Mouse (Mus musculus) intestine, embryonic 15.5 days (tissue): ENCODE measurements around the gene Cox15. TPM values are rescaled to one million over a fixed set of nuclear protein-coding genes. Genes with fewer than 3 reads are reported as not detected.

Experiments used
- ATAC-seq: fragments of 200-750 bp; cut with Nextera tagmentation; 2 replicates; pipeline ENCODE4 v1.8.0; 2017; ENCODE audit warnings: moderate TSS enrichment, moderate library complexity
- H3K27ac ChIP-seq: fragments of 300-500 bp; sonication (generic); 2 replicates; pipeline ENCODE4 v1.5.1; 2015; ENCODE audit warnings: mild to moderate bottlenecking, inconsistent platforms
- H3K27me3 ChIP-seq: fragments of 300-500 bp; sonication (generic); replicated peaks from 2 replicates; pipeline ENCODE4 v1.6.1; 2015; ENCODE audit warnings: inconsistent platforms
- H3K36me3 ChIP-seq: fragments of 300-500 bp; sonication (generic); 2 replicates; pipeline ENCODE4 v1.6.1; 2015; ENCODE audit warnings: inconsistent platforms
- H3K4me1 ChIP-seq: fragments of 300-500 bp; sonication (generic); replicated peaks from 2 replicates; pipeline ENCODE4 v1.6.1; 2015; ENCODE audit warnings: inconsistent platforms
- H3K4me2 ChIP-seq: fragments of 300-500 bp; sonication (generic); replicated peaks from 2 replicates; pipeline ENCODE4 v1.6.1; 2015; ENCODE audit warnings: mild to moderate bottlenecking, inconsistent platforms
- H3K4me3 ChIP-seq: fragments of 300-500 bp; sonication (generic); replicated peaks from 2 replicates; pipeline ENCODE4 v1.5.1; 2015; ENCODE audit warnings: inconsistent platforms
- H3K9ac ChIP-seq: fragments of 300-500 bp; sonication (generic); 2 replicates; pipeline ENCODE4 v1.6.1; 2015; ENCODE audit warnings: inconsistent platforms
- H3K9me3 ChIP-seq: fragments of 300-500 bp; sonication (generic); 2 replicates; pipeline ENCODE4 v1.6.1; 2016; ENCODE audit warnings: inconsistent platforms
- WGBS: fragments of 180-500 bp; shearing (Covaris S2); methylation state at CpG from one replicate; pipeline ENCODE4 v1.1.7; 2015; 5-methylcytosine and 5-hydroxymethylcytosine counted together
- polyA plus RNA-seq: library from polyadenylated mRNA; unstranded; fragments of >200 nt; fragmentation: Nextera tagmentation; extraction: Ambion mirVana; gene quantifications from 2 replicates; pipeline ENCODE4 v1.2.1, GENCODE M21; 2015

Gene Cox15
- polyA plus RNA-seq, 1 experiment from 2014 or later, result 12.2 TPM

DNA sequence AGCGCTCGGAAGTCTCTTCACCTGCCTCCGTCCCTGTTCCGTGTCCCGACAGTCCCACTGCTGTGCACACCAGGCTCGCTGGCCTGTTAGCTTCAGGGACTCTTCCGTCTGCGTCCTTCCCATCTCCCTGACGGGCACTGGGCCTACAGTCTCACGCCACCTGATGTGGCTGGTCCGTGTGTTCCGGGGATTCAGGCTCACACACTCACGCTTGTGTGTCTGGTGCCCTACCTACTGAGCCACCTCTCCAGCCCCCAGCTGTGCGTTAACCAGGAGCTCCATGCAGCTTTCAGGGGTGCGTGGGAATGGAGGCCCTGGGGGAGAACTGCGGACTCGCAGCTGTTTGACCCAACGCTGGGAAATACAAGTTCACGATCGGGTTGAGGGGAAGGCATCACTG is 28.6 kb downstream of the Cox15 start:
- WGBS, result 93% methylated on average over 20 of the region's 20 CpGs
- no peaks in the 10 kb centered on the region for H3K4me1 ChIP-seq
- H3K36me3 ChIP-seq, result peaks cover 43% of the 10 kb centered on the region

DNA sequence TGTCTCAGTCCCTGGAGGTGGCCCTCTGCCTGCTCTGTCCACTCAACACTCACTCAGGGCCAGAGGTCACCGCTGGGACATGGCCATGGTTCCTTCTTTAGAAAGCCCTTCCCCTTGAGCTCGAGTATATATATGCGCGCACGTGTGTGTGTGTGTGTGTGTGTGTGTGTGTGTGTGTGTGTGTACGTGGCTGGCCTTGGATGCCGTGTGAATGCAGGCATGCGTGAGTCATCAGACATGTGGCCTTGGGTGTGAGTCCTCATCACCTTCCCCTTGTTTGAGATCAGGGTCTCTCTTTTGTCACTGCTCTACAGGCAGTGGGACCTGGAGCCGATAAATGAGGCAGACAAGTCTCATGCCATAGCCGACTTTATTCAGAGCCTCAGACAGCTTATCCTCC is 29.3 kb downstream of the Cox15 start:
- peaks cover 44% of the 10 kb centered on the region for H3K36me3 ChIP-seq
- no peak overlapping the region for H3K4me3 ChIP-seq
- H3K27me3 ChIP-seq, result no peaks in the 10 kb centered on the region
- H3K27ac ChIP-seq, result no peak overlapping the region
- no peak overlapping the region for H3K4me2 ChIP-seq
- H3K9ac ChIP-seq, result no peak overlapping the region
- ATAC-seq, result no peak
- H3K9me3 ChIP-seq, result no peaks in the 10 kb centered on the region
- WGBS, result 82% methylated on average over 10 of the region's 10 CpGs
- no peaks in the 10 kb centered on the region for H3K4me1 ChIP-seq

More for the DNA sequence above, 28.6 kb downstream of the Cox15 start:
- H3K9me3 ChIP-seq, result no peaks in the 10 kb centered on the region
- H3K27ac ChIP-seq, result no peak overlapping the region
- no peak overlapping the region for H3K4me3 ChIP-seq
- ATAC-seq, result no peak
- H3K27me3 ChIP-seq, result no peaks in the 10 kb centered on the region
- no peak overlapping the region for H3K9ac ChIP-seq
- no peak overlapping the region for H3K4me2 ChIP-seq

DNA sequence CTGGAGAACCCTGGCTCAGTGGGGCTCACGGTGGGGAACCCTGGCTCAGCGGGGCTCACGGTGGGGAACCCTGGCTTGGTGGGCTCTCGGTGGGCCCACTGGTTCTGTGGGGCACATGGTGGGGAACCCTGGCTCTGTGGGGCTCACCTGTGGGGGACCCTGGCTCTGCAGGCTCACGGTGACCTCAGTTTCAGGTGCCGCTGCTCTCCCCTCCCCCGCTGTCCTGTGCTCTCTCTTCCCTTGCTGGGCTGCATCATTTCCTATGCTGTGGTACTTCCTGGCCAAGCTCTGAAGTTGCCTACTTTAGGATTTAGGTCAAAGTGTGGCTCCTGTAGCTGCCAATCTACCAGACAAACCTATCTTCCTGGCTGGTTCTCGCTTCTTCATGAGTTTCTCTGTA is 29.9 kb downstream of the Cox15 start:
- no peak for ATAC-seq
- no peaks in the 10 kb centered on the region for H3K4me1 ChIP-seq
- H3K4me3 ChIP-seq, result no peak overlapping the region
- peaks cover 42% of the 10 kb centered on the region for H3K36me3 ChIP-seq
- H3K9me3 ChIP-seq, result no peaks in the 10 kb centered on the region
- 72% methylated on average over 8 of the region's 8 CpGs for WGBS
- no peak overlapping the region for H3K9ac ChIP-seq
- no peak overlapping the region for H3K27ac ChIP-seq
- no peak overlapping the region for H3K4me2 ChIP-seq
- H3K27me3 ChIP-seq, result no peaks in the 10 kb centered on the region

DNA sequence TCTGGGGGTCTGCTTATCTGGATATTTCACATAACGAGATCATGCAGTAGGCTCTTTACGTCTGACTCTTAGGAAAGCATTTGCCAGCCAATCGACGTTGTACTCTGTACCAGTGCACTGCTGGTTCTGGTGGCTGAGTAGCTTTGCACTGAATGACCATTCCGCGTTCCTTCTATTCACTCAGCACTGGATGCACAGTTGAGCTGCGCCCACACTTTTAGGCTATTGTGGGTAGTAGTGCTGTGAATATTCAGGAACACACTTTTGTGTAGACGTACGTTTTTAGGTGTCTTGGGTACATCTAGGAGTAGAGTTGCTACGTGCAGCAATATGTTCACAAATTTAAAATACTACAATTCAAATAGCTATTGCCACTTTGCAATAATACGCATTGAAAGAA is 32.7 kb downstream of the Cox15 start:
- no peak overlapping the region for H3K9ac ChIP-seq
- no peaks in the 10 kb centered on the region for H3K9me3 ChIP-seq
- 95% methylated on average over 11 of the region's 11 CpGs for WGBS
- H3K27me3 ChIP-seq, result no peaks in the 10 kb centered on the region
- no peak for ATAC-seq
- H3K4me3 ChIP-seq, result no peak overlapping the region
- no peak overlapping the region for H3K27ac ChIP-seq
- H3K4me1 ChIP-seq, result no peaks in the 10 kb centered on the region
- peaks cover 38% of the 10 kb centered on the region for H3K36me3 ChIP-seq
- H3K4me2 ChIP-seq, result no peak overlapping the region

DNA sequence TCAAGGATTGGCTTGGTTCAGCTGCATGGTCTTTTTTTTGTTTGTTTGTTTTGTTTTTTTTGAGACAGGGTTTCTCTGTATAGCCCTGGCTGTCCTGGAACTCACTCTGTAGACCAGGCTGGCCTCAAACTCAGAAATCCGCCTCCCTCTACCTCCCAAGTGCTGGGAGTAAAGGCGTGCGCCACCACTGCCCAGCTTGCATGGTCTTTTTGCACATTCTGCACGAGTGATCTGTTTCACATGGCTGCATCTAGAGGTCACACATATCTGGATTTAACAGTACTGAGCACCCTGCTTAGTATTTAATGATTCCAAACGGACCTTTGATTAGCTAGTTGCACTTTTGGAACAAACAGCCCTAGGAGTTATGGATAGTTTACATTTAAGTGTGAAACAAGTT is 40.8 kb downstream of the Cox15 start:
- H3K9me3 ChIP-seq, result no peaks in the 10 kb centered on the region
- peaks cover 10% of the 10 kb centered on the region; the same call in 1 of the 2 replicates for H3K36me3 ChIP-seq
- H3K9ac ChIP-seq, result no peak overlapping the region
- no peaks in the 10 kb centered on the region for H3K27me3 ChIP-seq
- ATAC-seq, result peak; percentile 26
- H3K4me3 ChIP-seq, result no peak overlapping the region
- no peak overlapping the region for H3K4me2 ChIP-seq
- no peaks in the 10 kb centered on the region; the same call in 1 of the 2 replicates for H3K4me1 ChIP-seq
- WGBS, result 79% methylated on average over 5 of the region's 5 CpGs
- peak overlapping the region; percentile 62 for H3K27ac ChIP-seq

DNA sequence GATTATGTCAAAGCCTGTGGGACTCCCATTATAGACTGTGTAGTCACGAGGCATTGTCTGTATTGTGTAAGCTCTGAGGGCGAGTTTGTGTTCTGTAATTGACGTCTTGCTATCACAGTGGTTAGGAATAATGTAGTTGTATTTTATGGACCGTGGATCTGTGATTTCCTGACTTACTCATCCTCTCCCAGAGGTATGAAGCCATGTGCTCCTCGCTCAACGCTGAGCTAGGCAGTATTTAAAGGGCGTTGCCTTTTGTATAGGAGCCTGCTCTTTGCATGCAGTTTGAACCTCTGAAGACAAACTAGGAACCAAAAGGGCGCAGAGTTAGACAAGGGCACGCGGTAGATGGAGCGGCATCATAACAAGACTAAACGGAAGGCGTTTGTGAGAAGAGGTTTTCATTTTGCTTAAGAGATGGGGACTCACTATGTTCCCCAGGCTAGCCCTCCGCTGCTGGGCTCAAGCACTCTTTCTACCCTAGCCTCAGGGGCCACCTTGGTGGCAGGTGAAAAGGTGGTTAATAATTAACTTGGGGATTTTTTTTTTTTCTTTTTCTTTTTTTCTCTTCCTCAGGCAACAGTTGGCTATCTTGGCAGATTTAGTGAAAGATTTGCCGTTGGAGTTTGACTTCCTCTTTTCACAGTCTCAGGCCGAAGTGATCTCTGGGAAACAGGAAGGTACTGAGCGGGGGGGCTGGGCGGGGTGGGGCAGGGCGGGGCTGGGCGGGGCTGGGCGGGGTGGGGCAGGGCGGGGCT is 41.5 kb downstream of the Cox15 start:
- ATAC-seq, result peak; percentile 93
- H3K4me3 ChIP-seq, result no peak overlapping the region
- no peak overlapping the region for H3K9ac ChIP-seq
- peak overlapping the region; percentile 88 for H3K27ac ChIP-seq
- H3K4me2 ChIP-seq, result no peak overlapping the region; the same call in 1 of the 2 replicates
- no peaks in the 10 kb centered on the region for H3K9me3 ChIP-seq
- H3K36me3 ChIP-seq, result peaks cover 10% of the 10 kb centered on the region; the same call in 1 of the 2 replicates
- no peaks in the 10 kb centered on the region for H3K27me3 ChIP-seq
- no peaks in the 10 kb centered on the region; the same call in 1 of the 2 replicates for H3K4me1 ChIP-seq
- WGBS, result 44% methylated on average over 22 of the region's 22 CpGs

DNA sequence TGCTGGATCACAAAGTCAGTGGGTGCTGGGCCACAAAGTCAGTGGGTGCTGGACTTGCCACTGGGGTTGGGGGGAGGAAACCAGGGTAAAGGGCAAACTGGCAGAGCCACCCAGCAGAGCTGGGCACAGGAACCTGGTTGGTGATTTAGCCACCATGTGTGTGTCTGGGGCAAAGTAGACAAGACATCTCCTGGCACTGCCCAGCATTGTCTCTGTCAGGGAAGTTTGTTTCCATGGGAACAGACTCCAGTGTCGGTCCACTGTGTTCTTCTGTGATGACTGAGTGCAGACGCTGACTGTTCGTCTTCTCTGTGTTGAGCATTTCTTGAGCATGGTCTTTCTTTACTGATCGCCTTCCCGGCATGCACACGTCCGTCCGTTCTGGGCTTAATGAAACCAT is 43.5 kb downstream of the Cox15 start:
- no peak overlapping the region for H3K9ac ChIP-seq
- H3K36me3 ChIP-seq, result peaks cover 19% of the 10 kb centered on the region
- no peak overlapping the region for H3K4me3 ChIP-seq
- H3K27ac ChIP-seq, result no peak overlapping the region
- H3K27me3 ChIP-seq, result no peaks in the 10 kb centered on the region
- ATAC-seq, result no peak
- WGBS, result 83% methylated on average over 8 of the region's 8 CpGs
- no peak overlapping the region for H3K4me2 ChIP-seq
- H3K4me1 ChIP-seq, result peaks cover 4% of the 10 kb centered on the region
- H3K9me3 ChIP-seq, result no peaks in the 10 kb centered on the region

DNA sequence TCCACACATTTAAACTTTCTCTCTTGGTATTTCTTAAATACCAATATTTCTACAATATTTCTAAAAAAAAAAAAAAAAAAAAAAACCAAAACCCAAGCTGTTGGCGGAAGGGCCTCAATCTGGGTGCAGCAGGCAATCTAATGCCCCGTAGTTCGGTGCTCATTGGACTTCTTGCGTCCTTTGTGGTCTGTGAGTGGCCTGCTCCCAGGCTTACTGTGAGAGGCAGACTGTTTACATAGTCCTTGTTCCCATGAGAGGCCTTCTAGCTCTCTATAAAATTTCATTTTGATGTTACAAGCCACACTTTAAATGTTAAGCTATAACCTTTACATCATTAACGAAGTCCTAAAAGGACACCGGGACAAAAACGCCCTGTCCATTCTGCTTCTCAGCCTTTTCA is 44.6 kb downstream of the Cox15 start:
- peaks cover 4% of the 10 kb centered on the region for H3K4me1 ChIP-seq
- 81% methylated on average over 7 of the region's 7 CpGs for WGBS
- H3K9me3 ChIP-seq, result no peaks in the 10 kb centered on the region
- peaks cover 19% of the 10 kb centered on the region for H3K36me3 ChIP-seq
- no peak overlapping the region for H3K4me3 ChIP-seq
- no peak overlapping the region for H3K9ac ChIP-seq
- no peak overlapping the region for H3K27ac ChIP-seq
- H3K4me2 ChIP-seq, result no peak overlapping the region
- no peaks in the 10 kb centered on the region for H3K27me3 ChIP-seq
- no peak for ATAC-seq

DNA sequence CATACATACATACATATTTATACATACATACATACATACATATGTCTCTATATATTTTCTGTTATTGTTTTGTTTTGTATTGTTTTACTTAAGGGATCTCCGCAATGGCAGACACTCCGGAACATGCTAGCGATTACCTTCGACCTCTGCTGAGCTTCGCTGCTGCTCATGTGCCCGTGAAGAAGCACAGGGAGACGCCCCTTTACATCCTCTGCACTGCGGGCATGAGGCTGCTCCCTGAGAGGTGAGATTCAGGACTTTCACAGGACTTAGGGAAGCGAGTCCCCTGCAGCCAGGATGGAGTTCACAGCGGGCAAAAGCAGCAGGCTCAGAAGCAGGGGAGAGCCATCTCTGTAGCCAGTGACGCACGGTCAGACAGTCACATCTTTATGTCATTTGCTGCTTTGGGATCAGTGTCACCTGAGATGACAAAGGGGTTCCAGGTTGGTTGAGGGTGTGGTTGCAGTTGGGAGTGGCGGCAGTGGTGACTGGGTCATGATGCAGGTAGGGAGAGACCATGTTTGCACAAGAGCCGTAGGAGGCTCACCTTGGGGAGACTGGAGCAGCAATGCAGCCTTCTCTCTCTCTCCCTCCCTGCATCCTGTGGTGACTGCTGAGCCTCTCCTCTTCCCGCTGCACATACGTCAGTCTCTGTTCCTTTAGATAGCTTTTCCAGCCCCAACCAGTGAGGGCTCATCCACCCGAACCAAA is 47.9 kb downstream of the Cox15 start:
- H3K9ac ChIP-seq, result no peak overlapping the region
- H3K36me3 ChIP-seq, result peaks cover 20% of the 10 kb centered on the region
- H3K4me2 ChIP-seq, result no peak overlapping the region
- H3K4me1 ChIP-seq, result peaks cover 4% of the 10 kb centered on the region; the same call in 1 of the 2 replicates
- 77% methylated on average over 17 of the region's 17 CpGs for WGBS
- H3K27ac ChIP-seq, result no peak overlapping the region
- no peaks in the 10 kb centered on the region for H3K9me3 ChIP-seq
- H3K27me3 ChIP-seq, result no peaks in the 10 kb centered on the region
- peak; percentile 74 for ATAC-seq
- H3K4me3 ChIP-seq, result no peak overlapping the region

DNA sequence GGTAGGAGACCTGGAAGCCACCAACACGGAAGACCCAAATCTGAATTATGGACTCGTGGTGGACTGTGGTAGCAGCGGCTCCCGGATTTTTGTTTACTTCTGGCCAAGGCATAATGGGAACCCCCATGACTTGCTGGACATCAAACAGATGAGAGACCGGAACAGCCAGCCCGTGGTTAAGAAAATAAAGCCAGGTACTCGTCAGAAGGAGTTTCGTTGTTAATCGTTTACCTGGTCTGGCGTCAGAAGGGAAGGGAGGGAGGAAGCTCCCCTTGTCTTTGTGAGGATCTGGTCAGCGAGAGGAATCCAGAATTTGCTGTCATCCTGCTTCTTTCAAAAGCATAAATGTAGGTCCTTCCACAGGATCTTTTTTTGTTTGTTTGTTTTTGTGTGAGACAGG is 48.6 kb downstream of the Cox15 start:
- Histone ChIP-seq H3K36me3 (peaks cover 18% of the 10 kb centered on the region), H3K9ac (no peak overlapping the region), H3K4me3 (no peak overlapping the region), H3K27me3 (no peaks in the 10 kb centered on the region), H3K27ac (no peak overlapping the region), H3K9me3 (no peaks in the 10 kb centered on the region), H3K4me1 (peaks cover 4% of the 10 kb centered on the region; the same call in 1 of the 2 replicates), H3K4me2 (no peak overlapping the region)
- ATAC-seq, result no peak
- WGBS, result 59% methylated on average over 11 of the region's 11 CpGs

DNA sequence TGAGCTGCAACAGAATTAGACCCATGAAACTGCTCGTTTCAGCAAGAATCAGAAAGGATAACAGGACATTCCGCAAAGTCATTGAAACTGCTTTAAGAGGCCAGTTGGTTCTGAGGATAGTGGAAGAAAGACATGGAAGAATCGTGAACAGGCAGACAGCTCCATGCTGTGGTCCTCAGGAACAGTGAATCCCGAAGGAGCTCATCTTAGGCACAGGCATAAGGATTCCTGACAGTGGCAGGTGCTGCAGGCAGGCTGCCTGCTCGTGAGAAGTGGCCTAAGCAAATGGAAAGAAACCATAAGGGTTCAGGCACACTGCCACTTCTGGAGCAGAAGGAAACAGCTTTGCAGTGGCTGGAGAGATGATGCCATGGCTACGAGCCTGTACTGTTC is 53.0 kb downstream of the Cox15 start:
- H3K4me2 ChIP-seq, result no peak overlapping the region
- H3K9me3 ChIP-seq, result no peaks in the 10 kb centered on the region
- H3K4me3 ChIP-seq, result no peak overlapping the region
- no peak overlapping the region for H3K9ac ChIP-seq
- no peaks in the 10 kb centered on the region for H3K27me3 ChIP-seq
- 0 out of 2 replicates have a peak, but pooled peaks cover 4% of the 10 kb centered on the region for H3K36me3 ChIP-seq
- H3K4me1 ChIP-seq, result 0 out of 2 replicates have a peak, but pooled peaks cover 6% of the 10 kb centered on the region
- no peak for ATAC-seq
- H3K27ac ChIP-seq, result no peak overlapping the region
- WGBS, result 84% methylated on average over 6 of the region's 6 CpGs

DNA sequence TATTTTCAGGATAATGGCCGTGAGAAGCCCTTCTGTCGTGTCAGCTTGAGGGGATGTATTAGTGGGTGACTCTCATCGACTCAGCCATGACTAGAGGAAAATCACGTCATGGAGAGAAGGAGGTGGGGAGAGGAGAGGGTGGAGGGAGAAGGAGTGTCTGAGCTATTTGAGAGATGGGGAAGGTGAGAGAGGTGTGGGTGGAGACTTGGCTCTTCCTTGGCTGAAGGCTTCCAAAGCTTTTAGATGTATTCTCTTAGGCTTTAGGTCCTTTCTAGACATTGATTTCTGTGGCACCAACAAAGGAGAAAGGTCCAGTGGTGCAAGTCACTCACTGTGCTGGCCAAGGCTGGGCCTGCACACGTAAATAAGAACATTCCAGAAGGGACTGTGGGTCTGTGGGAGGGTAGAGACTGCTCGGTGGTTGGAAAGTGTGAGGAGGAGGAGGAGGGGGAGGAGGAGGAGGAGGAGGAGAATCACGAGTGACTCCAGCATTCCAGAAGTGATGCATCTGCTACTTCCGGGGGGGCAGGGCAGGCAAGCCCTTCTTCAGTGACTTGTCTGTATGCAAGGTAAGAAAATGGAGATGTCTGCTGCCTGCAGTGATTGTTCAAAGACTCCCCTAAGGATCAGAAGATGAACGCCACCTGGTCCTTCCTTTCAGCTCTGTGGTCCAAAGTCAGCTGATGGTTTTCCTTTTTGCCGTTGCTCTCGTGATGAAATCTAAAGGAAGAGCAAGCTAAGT is 53.6 kb downstream of the Cox15 start:
- H3K27me3 ChIP-seq, result no peaks in the 10 kb centered on the region
- H3K36me3 ChIP-seq, result 0 out of 2 replicates have a peak, but pooled peaks cover 4% of the 10 kb centered on the region
- no peak overlapping the region for H3K4me2 ChIP-seq
- H3K4me3 ChIP-seq, result no peak overlapping the region
- H3K9ac ChIP-seq, result no peak overlapping the region
- H3K9me3 ChIP-seq, result no peaks in the 10 kb centered on the region
- no peak overlapping the region for H3K27ac ChIP-seq
- 50% methylated on average over 11 of the region's 11 CpGs for WGBS
- 0 out of 2 replicates have a peak, but pooled peaks cover 7% of the 10 kb centered on the region for H3K4me1 ChIP-seq
- ATAC-seq, result 0 out of 2 replicates have a peak, but pooled peaks have one; percentile 3
